Mouse (Mus musculus): ENCODE measurements at regions not wholly inside any gene's neighbourhood (a gene's known extent, or its start where the extent isn't known, plus 50 kb on each side); places are given as distances from the start of the nearest gene placed in this dataset.

- DNase-seq (ENCODE audit: low spot score in 2 of 2): no peak
Observed at GRCm38 (mm10) chr16:93392024-93392675, 211.7 kb downstream of the Setd4 start.

DNA sequence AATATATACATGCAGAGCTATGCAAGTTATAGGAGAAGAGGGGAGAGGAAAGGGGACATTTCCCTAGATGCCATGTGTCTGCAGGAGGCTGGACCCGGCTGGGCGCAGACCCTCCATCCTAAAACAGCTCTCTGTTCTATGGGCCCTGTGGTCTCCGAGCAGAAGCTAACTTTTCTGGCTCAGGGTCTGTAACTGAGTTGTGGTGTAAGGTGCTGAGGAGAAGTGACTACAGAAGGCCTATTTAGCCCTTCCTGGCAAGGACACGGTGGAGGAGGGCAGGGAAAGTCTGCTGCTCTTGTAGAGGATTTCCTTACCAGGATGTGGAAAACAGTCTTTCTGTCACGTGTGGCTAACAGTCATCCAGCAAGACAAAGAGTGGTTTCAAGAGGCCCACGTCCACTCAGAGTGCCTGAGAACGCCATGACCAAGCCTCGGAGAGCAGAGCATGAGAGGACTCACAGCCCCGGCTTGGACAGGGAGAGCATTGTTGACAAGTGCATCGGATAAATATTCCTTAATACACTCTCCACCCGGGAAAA is 216.2 kb downstream of the Setd4 start:
- DNase-seq (ENCODE audit: low spot score in 2 of 2): no peak

- peak; percentile 30 to 33 for DNase-seq (ENCODE audit: low spot score in 2 of 2)
Observed at GRCm38 (mm10) chr16:93384039-93384537, 219.8 kb downstream of the Setd4 start.

- DNase-seq (ENCODE audit: low spot score in 2 of 2): no peak
Observed at GRCm38 (mm10) chr16:93382945-93383344, 220.9 kb downstream of the Setd4 start.

GRCm38 (mm10) chr16:93380717-93381671 is 222.9 kb downstream of the Setd4 start:
- no peak for DNase-seq (ENCODE audit: low spot score in 2 of 2)

DNA sequence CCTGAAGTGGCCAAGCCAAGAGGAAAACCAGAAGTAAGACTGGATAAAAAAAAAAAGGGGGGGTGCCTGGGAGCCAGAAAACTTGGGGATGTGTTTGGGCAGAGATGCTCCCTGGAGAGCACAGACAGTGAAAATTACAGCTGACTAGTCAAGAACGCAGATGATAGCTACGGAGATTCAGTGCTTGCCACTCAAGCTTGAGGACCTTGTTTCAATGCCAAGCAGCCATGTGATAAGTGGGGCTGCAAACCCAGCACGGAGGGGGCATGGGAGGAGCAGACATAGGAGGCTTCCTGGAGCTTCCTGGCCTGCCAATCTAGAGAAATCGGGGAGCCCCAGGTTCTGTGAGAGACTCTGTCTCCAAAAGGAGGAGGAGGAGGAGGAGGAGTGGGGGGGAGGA is 223.7 kb downstream of the Setd4 start:
- DNase-seq (ENCODE audit: low spot score in 2 of 2): no peak

DNA sequence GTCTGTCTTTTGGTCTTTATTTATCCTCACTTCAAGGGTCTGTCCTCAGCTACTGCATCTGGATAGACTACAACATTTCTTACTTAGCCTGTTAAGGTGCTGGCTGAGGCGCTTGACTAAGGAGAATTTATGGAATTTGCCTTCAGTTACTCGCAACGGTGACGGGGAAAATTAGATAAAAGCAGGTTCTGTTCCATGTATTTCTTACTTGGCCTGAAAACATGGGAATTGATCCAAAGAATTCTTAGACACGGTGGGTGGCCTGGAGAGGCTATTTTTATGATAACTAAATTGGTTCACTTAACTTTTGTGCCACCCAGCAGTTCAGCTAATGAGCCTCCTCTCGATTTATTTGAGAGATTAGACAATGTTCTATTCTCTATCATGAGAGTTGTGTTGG is 224.3 kb downstream of the Setd4 start:
- no peak for DNase-seq (ENCODE audit: low spot score in 2 of 2)

GRCm38 (mm10) chr16:93374669-93375068 is 229.2 kb downstream of the Setd4 start:
- DNase-seq (ENCODE audit: low spot score in 2 of 2): peak; percentile 27 to 34

GRCm38 (mm10) chr16:93369766-93370146 is 234.1 kb downstream of the Setd4 start:
- no peak for DNase-seq (ENCODE audit: low spot score in 2 of 2)

DNA sequence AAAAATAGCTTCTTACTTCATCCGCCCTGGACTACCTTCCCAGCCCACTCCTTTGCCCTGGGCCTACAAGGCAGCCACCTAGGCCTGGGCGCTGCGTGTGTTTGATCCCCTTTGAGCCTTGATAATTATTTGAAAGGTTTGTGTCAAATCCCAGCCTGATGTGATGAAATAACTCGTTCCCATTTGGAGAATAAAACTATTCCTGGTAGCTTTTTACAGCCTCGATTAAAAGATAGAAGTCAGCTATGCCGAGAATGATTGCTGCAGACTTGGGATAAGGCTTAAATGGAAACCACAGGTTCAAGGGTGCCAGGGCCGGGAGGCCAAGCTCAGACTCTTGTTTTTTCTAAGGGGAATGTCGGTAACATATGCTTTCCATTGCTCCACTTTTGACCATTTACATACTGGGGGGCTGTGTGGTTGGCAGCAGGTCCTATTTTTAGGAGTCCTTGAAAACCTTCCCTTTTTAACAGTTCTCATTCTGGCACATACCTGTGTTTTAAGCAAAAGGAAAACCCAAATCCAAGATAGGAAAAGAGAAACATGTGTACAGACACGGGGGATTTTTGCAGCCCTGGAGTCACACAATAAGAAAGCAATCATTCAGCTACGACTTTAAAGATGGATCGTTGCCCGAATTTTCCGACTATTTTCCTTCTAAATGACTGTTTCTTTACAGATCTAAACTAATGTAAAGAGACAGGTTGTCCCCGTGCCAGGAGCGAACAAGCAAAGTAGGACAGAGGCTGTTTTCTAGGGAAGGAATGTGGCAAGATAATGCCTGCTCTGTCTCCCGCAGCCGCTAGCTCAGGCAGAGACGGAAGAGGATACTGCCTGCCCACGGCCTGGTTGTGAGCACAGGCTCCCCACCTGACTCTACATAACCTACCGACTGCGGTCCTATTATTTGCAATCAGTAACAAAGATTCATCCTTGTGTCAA is 234.8 kb downstream of the Setd4 start:
- DNase-seq (ENCODE audit: low spot score in 2 of 2): peak; percentile 39 to 44

DNA sequence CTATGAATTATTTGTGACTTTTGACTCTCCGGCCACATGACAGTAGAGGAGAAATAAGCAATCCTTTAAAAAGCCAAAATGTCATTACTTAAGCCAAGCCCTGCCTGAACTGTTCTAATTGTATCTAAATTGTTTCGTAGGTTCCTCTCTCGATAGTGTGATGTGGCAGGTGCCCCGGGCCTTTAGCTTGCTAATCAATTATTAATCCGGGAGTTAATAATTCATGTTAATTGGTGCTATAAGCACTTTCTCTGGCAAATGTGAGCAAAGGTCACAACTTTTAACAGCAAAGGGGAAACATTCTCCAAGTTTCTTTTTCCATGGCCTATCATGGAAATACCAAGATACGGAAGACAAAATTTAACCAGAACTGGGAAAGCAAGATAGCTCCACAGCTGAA is 235.9 kb downstream of the Setd4 start:
- DNase-seq (ENCODE audit: low spot score in 2 of 2): no peak

DNA sequence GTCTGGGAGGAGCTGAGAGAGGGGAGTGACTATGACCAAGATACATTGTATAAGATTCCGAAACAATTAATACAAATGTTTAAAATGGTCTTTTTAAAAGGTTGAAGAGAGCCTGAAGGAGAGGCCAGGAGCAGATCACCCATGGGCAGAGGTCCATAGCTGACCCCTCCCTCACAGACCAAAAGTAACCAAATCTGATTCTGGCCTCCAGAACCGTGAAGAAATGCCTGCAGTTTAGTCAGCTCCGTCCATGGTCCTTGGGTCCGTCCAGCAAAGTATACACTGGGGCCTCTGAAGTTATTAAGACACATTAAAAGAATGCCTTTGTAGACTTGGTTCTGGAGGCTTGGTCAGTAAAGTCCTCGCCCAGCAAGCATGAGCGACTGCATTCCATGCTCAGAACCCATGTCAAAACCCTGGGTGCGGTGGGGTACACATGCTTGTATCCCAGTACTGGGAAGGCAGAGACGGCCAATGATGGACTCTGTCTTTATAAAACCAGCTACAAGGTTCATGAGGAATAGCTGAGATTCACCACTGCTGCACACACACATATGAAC is 236.5 kb downstream of the Setd4 start:
- no peak for DNase-seq (ENCODE audit: low spot score in 2 of 2)

GRCm38 (mm10) chr16:93366383-93366941 is 237.4 kb downstream of the Setd4 start:
- no peak for DNase-seq (ENCODE audit: low spot score in 2 of 2)

GRCm38 (mm10) chr16:93365236-93365951 is 238.5 kb downstream of the Setd4 start:
- DNase-seq (ENCODE audit: low spot score in 2 of 2): no peak

DNA sequence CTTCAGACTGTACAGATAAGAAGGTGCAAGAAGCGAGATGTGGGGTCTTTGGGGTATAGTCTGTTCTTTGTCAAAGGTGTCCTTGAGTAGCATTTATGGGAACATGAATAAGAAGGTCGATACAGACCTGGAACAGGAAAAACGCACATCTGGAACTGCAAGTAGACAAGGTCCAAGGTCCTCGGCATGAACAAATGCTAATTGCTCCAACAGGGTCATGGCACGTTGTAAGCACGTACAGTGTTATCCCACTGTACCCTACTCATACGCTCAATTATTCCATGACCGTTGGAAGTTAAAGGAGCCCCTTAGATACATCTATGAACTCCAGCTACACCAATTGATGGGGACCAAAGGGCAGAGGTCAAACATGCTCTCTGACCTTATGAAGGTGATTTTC is 244.1 kb downstream of the Setd4 start:
- DNase-seq (ENCODE audit: low spot score in 2 of 2): no peak

DNA sequence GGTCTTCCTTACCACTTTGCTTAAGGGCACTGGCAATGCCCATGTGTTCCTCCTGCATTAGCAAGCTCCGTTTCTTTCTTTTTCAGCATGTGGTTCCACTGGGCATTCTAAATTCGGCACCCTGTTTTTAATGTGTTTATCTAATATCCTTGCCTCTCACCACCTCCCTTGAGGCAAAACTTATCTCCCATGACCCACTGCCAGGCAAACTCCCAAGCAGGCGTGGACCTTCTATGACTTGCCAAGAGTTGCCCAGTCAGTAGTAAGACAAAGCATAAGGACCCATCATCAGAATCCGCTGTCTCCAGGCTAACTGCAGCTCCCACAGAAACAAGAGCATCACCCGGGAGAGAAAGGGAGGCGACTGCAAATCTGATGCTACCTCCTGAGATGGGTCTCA is 245.2 kb downstream of the Setd4 start:
- no peak for DNase-seq (ENCODE audit: low spot score in 2 of 2)

GRCm38 (mm10) chr16:93358166-93358565 is 245.7 kb downstream of the Setd4 start:
- DNase-seq (ENCODE audit: low spot score in 2 of 2): no peak

- no peak for DNase-seq (ENCODE audit: low spot score in 2 of 2)
Observed at GRCm38 (mm10) chr16:93355204-93355899, 248.5 kb downstream of the Setd4 start.

DNA sequence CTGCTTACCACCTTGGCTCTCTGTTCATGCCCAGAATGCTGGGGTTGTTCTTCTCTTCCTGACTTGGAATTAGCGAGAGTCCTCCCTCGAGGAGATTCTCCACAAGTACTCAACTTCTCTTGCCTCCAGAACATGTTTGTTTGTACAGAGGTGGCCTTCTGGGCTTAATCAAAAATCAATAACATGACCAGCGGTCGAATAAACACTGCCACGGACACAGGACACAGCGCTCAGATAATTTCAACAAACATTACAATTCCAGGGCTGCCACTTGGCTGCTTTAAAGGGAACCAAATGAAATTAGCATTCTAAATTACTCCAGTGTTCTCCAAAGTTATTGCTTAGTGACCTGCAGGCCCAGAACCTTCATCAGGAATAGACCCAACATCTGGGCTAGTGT is 249.9 kb downstream of the Setd4 start:
- no peak for DNase-seq (ENCODE audit: low spot score in 2 of 2)

GRCm38 (mm10) chr16:93344555-93344954 is 259.3 kb downstream of the Setd4 start:
- DNase-seq (ENCODE audit: low spot score in 2 of 2): no peak
